Mouse (Mus musculus): ENCODE data around the gene Zfp422.
"Not testable (repeated sequence)": the region's sequence is repeated elsewhere in the genome, so short reads cannot be mapped to it uniquely, and the experiment has no call there.

Gene Zfp422

DNA sequence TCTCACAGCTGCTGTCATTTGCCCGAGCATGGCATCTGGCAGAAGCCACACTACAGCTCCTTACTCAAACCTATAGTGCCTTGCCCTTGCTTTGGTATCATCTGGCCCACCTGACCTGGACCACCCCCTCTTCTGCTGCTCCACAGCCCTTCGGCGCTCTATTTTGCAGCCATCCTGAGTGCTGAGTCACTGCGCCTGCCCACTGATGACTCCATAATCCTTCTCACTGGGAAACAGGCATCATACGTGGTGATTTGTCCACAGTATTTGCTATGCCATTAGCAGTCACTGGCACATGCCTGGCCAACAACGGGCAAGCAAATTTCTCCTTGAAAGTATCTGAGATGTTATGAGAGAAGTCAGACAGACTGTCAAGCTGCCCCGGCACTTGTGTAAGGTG is 21.0 kb upstream of the Zfp422 start:
- no peak for DNase-seq (ENCODE audit: low spot score in 2 of 2)

- DNase-seq (ENCODE audit: low spot score in 2 of 2): no peak
These were observed 19.0 kb upstream of the Zfp422 start for GRCm38 (mm10) chr6:116647763-116648162.

- DNase-seq (ENCODE audit: low spot score in 2 of 2): no peak
These were observed 15.5 kb upstream of the Zfp422 start for GRCm38 (mm10) chr6:116644335-116644734.

GRCm38 (mm10) chr6:116643881-116644280 is 15.1 kb upstream of the Zfp422 start:
- DNase-seq (ENCODE audit: low spot score in 2 of 2): no peak

DNA sequence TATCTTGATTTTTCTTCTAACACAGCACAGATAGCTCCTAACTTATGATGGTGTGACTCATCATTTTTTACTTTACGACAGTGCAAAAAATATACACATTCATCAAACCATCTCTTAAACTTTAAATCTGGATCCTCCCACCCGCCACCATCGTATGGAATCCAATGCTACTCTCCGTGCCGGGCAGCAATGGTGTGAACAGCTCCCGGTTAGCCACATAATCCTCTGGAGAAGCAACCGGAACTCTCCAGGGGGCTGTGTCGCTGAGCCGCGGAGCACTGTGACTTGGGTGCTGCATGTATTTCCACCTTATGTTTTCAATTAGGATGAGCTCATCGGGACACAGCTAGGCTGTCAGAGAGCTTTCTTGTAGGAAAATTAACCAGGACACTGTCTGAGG is 14.1 kb upstream of the Zfp422 start:
- DNase-seq (ENCODE audit: low spot score in 2 of 2): peak; percentile 33 to 44

- no peak for DNase-seq (ENCODE audit: low spot score in 2 of 2)
These were observed 10.9 kb upstream of the Zfp422 start for GRCm38 (mm10) chr6:116639663-116640062.

DNA sequence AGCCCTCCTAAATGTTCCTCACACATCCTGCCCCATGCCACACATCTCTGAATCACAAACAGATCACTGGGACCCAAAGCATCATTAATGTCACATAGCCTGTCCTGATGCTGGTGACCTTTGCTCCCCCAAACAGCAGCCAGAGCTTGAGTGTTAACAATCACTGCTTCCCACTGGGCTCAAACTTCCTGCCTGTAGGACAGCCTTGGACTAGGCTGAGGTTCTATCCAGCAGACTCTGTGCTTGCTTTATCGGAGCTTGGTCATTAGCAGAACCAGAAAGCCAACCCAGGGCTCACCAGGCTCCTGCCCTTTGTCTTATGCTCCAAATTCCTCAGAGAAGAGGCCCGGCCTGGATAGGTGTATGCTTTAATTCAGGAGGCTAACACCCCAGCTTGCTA is 10.1 kb upstream of the Zfp422 start:
- no peak for DNase-seq (ENCODE audit: low spot score in 2 of 2)

- no peak for DNase-seq (ENCODE audit: low spot score in 2 of 2)
These were observed 8.7 kb upstream of the Zfp422 start for GRCm38 (mm10) chr6:116637496-116637895.

GRCm38 (mm10) chr6:116636581-116637235 is 7.9 kb upstream of the Zfp422 start:
- DNase-seq (ENCODE audit: low spot score in 2 of 2): no peak

GRCm38 (mm10) chr6:116635251-116636180 is 6.7 kb upstream of the Zfp422 start:
- no peak for DNase-seq (ENCODE audit: low spot score in 2 of 2)

- DNase-seq (ENCODE audit: low spot score in 2 of 2): no peak
These were observed 5.2 kb upstream of the Zfp422 start for GRCm38 (mm10) chr6:116633741-116634695.

DNA sequence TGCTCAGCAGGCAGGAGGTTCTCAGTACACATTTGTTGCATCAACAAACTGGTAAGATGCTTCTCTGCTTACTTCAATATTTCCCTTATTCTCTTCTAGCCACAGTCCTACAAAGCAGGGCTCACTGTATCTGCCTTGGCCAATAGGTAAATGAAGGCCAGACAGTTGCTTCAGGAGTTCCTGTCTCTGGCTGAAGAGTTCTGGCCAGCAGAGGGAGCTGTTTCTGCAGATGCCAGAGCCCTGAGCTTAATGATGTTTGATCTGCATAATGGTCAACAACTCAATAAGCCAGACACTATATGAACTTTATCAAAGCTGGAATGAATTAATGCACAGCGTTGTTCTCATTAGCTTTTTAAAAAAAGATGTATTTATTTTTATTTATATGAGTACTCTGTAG is 3.3 kb upstream of the Zfp422 start:
- DNase-seq (ENCODE audit: low spot score in 2 of 2): peak in 1 of 2 experiments; percentile 69

- DNase-seq (ENCODE audit: low spot score in 2 of 2): no peak
These were observed 967 bp upstream of the Zfp422 start for GRCm38 (mm10) chr6:116629766-116630165.

DNA sequence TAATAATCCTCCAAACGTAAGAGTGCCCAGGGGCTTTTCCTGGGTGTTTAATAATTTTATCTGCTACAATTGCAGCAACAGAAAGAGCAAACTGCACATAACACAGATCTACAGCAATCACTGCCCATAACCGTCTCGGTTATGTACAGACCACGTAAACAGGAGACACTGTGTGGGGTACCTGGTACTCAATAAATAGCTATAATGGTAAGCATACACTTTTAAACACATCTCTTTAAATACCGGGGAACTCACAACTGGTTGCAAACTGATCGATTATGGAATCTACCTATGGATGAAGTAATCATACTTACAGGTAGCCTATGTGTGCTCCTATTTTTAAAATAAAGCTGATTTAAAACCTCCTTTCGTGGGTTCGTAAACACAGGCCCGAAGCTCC is 704 bp downstream of the Zfp422 start:
- no peak for DNase-seq (ENCODE audit: low spot score in 2 of 2)

DNA sequence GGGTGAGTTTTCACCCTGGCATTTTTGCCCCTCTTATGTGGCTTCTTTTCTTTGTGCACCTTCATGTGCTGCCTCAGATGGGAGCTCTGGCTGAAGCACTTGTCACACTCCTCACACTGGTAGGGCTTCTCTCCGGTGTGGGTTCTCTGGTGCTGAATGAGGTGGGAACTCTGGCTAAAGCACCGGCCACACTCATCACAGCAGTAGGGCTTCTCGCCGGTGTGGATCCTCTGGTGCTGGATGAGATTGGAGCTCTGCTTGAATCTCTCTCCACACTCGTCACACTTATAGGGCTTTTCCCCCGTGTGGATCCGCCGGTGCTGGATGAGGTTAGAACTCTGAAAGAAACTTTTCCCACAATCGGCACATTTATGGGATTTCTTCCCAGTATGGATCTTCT is 2.4 kb downstream of the Zfp422 start:
- not testable (repeated sequence) for DNase-seq (ENCODE audit: low spot score in 2 of 2)

DNA sequence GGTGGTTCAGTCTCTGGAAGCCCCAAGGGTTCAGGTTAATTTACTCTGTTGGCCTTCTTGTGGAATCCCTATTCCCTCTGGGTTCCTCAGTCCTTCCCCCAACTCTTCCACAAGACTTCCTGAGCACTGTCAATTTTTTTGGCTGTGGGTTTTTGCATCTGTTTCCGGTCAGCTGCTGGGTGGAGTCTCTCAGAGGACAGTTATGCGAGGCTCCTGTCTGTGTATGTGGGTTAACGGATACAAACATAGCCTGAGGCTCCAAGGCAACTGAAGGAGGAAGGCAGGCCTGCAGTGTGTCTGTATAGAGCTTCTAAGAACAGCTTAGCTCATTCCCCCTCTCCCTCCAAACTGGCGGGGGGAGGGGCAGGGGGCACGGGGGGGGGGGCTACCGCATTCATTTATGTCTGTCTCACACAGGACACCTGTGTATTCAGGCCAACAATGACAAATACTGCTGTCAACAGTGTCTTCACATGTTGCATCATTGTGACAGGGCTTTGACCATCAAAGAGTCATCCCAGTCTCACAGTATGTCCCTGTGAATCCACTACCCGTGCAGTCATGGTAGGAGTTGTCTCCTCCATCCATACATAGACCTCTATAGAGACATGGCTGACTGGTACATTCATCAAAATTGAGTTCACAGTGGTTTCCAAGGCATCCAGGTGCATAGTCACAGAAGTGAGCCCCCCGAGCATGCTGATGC is 7.3 kb downstream of the Zfp422 start:
- no peak for DNase-seq (ENCODE audit: low spot score in 2 of 2)

GRCm38 (mm10) chr6:116618073-116618472 is 10.7 kb downstream of the Zfp422 start:
- DNase-seq (ENCODE audit: low spot score in 2 of 2): no peak

DNA sequence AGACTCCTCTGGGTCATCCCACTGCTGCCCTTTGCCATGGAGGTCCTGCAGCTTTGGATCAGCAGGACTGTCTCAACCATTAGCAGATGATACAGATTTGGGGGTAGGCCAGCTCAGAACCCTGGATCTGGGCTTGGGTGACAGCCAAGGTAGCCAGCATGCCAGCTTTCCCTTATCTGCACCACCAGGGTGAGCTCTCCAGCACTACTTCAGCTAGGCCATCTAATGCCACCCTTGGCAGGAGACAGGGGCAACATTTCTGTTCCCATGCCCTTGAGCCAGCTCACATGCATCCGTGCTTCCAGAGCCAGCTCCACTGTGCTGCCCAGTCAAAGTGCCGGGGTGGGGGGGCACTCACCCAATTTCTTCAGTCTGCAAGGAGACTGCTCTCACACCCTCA is 13.1 kb downstream of the Zfp422 start:
- DNase-seq (ENCODE audit: low spot score in 2 of 2): no peak

GRCm38 (mm10) chr6:116607230-116607629 is 21.6 kb downstream of the Zfp422 start:
- no peak for DNase-seq (ENCODE audit: low spot score in 2 of 2)

DNA sequence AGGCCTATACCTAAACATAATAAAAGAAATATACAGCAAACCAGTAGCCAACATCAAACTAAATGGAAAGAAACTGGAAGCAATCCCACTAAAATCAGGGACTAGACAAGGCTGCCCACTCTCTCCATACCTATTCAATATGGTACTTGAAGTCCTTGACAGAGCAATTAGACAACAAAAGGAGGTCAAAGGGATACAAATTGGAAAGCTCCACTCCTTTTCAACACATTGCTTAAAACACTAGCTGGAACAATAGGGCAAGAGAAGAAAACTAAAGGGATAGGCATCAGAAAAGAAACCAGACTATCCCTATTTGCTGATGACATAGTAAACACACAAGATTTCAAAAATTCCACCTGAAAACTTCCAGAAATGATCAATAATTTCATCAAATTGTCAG is 27.8 kb downstream of the Zfp422 start:
- DNase-seq (ENCODE audit: low spot score in 2 of 2): not testable (repeated sequence)

- DNase-seq (ENCODE audit: low spot score in 2 of 2): no peak
These were observed 44.7 kb downstream of the Zfp422 start, which contains the start of gene Olfr215 for GRCm38 (mm10) chr6:116584095-116584494. Gene Olfr215 (minus strand): TSS chr6:116584195.
